Mouse (Mus musculus): ENCODE measurements around the gene Ubr1. TPM values are rescaled to one million over a fixed set of nuclear protein-coding genes. Genes with fewer than 3 reads are reported as not detected.
"Not testable (repeated sequence)": the region's sequence is repeated elsewhere in the genome, so short reads cannot be mapped to it uniquely, and the experiment has no call there.

Ubr1 gene
- polyA plus RNA-seq, 1 experiment from 2014 or later = 33.5 TPM

- Histone ChIP-seq H3K9ac (ENCODE audit: low read length) (no peak overlapping the region), H3K36me3 (ENCODE audit: control insufficient read depth, insufficient read depth, low read length) (no peaks in the 10 kb centered on the region), H3K27me3 (ENCODE audit: control insufficient read depth, insufficient read depth, low read depth, low read length) (no peaks in the 10 kb centered on the region), H3K9me3 (ENCODE audit: control insufficient read depth, low read length) (no peaks in the 10 kb centered on the region), H3K27ac (ENCODE audit: low read length) (no peak overlapping the region), H3K4me3 (ENCODE audit: low read length) (no peak overlapping the region), H3K4me1 (replicated peaks; ENCODE audit: control insufficient read depth, insufficient read depth, low read length) (peaks cover 7% of the 10 kb centered on the region), H3K4me2 (ENCODE audit: low read depth, low read length) (no peak overlapping the region)
- ATAC-seq (ENCODE audit: low read depth) = no peak
- 77% methylated on average over 7 of the region's 7 CpGs for WGBS
These were observed 33.7 kb upstream of the Ubr1 start for GRCm38 (mm10) chr2:121004018-121004811.

- Histone ChIP-seq H3K4me3 (ENCODE audit: low read length) (no peak overlapping the region), H3K4me1 (replicated peaks; ENCODE audit: control insufficient read depth, insufficient read depth, low read length) (peaks cover under 1% of the 10 kb centered on the region), H3K9me3 (ENCODE audit: control insufficient read depth, low read length) (no peaks in the 10 kb centered on the region), H3K27ac (ENCODE audit: low read length) (no peak overlapping the region), H3K4me2 (ENCODE audit: low read depth, low read length) (no peak overlapping the region), H3K36me3 (ENCODE audit: control insufficient read depth, insufficient read depth, low read length) (no peaks in the 10 kb centered on the region), H3K27me3 (ENCODE audit: control insufficient read depth, insufficient read depth, low read depth, low read length) (no peaks in the 10 kb centered on the region), H3K9ac (ENCODE audit: low read length) (no peak overlapping the region)
- 64% methylated on average over 2 of the region's 2 CpGs for WGBS
- ATAC-seq (ENCODE audit: low read depth) = no peak
These were observed 33.1 kb upstream of the Ubr1 start for GRCm38 (mm10) chr2:121003586-121003985.

- no peaks in the 10 kb centered on the region for H3K4me1 ChIP-seq (replicated peaks; ENCODE audit: control insufficient read depth, insufficient read depth, low read length)
- H3K27ac ChIP-seq (ENCODE audit: low read length) = no peak overlapping the region
- ATAC-seq (ENCODE audit: low read depth) = no peak
- H3K36me3 ChIP-seq (ENCODE audit: control insufficient read depth, insufficient read depth, low read length) = no peaks in the 10 kb centered on the region
- H3K4me3 ChIP-seq (ENCODE audit: low read length) = no peak overlapping the region
- no peaks in the 10 kb centered on the region for H3K9me3 ChIP-seq (ENCODE audit: control insufficient read depth, low read length)
- no peaks in the 10 kb centered on the region for H3K27me3 ChIP-seq (ENCODE audit: control insufficient read depth, insufficient read depth, low read depth, low read length)
- H3K9ac ChIP-seq (ENCODE audit: low read length) = no peak overlapping the region
- 77% methylated on average over 8 of the region's 8 CpGs for WGBS
- no peak overlapping the region for H3K4me2 ChIP-seq (ENCODE audit: low read depth, low read length)
These were observed 28.3 kb upstream of the Ubr1 start for GRCm38 (mm10) chr2:120998863-120999262.

GRCm38 (mm10) chr2:120996607-120997006, 26.1 kb upstream of the Ubr1 start:
- H3K27ac ChIP-seq (ENCODE audit: low read length); H3K36me3 ChIP-seq (ENCODE audit: control insufficient read depth, insufficient read depth, low read length); H3K4me1 ChIP-seq (replicated peaks; ENCODE audit: control insufficient read depth, insufficient read depth, low read length); H3K27me3 ChIP-seq (ENCODE audit: control insufficient read depth, insufficient read depth, low read depth, low read length); H3K4me3 ChIP-seq (ENCODE audit: low read length); H3K9ac ChIP-seq (ENCODE audit: low read length); H3K4me2 ChIP-seq (ENCODE audit: low read depth, low read length); H3K9me3 ChIP-seq (ENCODE audit: control insufficient read depth, low read length); ATAC-seq (ENCODE audit: low read depth): not testable (repeated sequence)
- 54% methylated on average over 1 of the region's 1 CpGs for WGBS

GRCm38 (mm10) chr2:120991196-120991595, 20.7 kb upstream of the Ubr1 start:
- no peaks in the 10 kb centered on the region for H3K9me3 ChIP-seq (ENCODE audit: control insufficient read depth, low read length)
- no peak overlapping the region for H3K4me2 ChIP-seq (ENCODE audit: low read depth, low read length)
- ATAC-seq (ENCODE audit: low read depth) = no peak
- H3K4me3 ChIP-seq (ENCODE audit: low read length) = no peak overlapping the region
- H3K9ac ChIP-seq (ENCODE audit: low read length) = no peak overlapping the region
- H3K27me3 ChIP-seq (ENCODE audit: control insufficient read depth, insufficient read depth, low read depth, low read length) = no peaks in the 10 kb centered on the region
- H3K4me1 ChIP-seq (replicated peaks; ENCODE audit: control insufficient read depth, insufficient read depth, low read length) = no peaks in the 10 kb centered on the region
- H3K36me3 ChIP-seq (ENCODE audit: control insufficient read depth, insufficient read depth, low read length) = no peaks in the 10 kb centered on the region
- 61% methylated on average over 4 of the region's 4 CpGs for WGBS
- H3K27ac ChIP-seq (ENCODE audit: low read length) = no peak overlapping the region

GRCm38 (mm10) chr2:120985241-120985640, 14.7 kb upstream of the Ubr1 start:
- Histone ChIP-seq H3K9ac (ENCODE audit: low read length) (no peak overlapping the region), H3K27ac (ENCODE audit: low read length) (no peak overlapping the region), H3K4me1 (replicated peaks; ENCODE audit: control insufficient read depth, insufficient read depth, low read length) (no peaks in the 10 kb centered on the region), H3K9me3 (ENCODE audit: control insufficient read depth, low read length) (no peaks in the 10 kb centered on the region), H3K4me3 (ENCODE audit: low read length) (no peak overlapping the region), H3K27me3 (ENCODE audit: control insufficient read depth, insufficient read depth, low read depth, low read length) (no peaks in the 10 kb centered on the region), H3K36me3 (ENCODE audit: control insufficient read depth, insufficient read depth, low read length) (no peaks in the 10 kb centered on the region), H3K4me2 (ENCODE audit: low read depth, low read length) (no peak overlapping the region)
- ATAC-seq (ENCODE audit: low read depth) = no peak
- WGBS = 94% methylated on average over 1 of the region's 1 CpGs

- no peak overlapping the region for H3K27ac ChIP-seq (ENCODE audit: low read length)
- ATAC-seq (ENCODE audit: low read depth) = no peak
These were observed 13.1 kb upstream of the Ubr1 start for GRCm38 (mm10) chr2:120983611-120984010.

GRCm38 (mm10) chr2:120980861-120981260, 10.3 kb upstream of the Ubr1 start:
- Histone ChIP-seq H3K4me1 (replicated peaks; ENCODE audit: control insufficient read depth, insufficient read depth, low read length) (no peaks in the 10 kb centered on the region), H3K27me3 (ENCODE audit: control insufficient read depth, insufficient read depth, low read depth, low read length) (no peaks in the 10 kb centered on the region), H3K9ac (ENCODE audit: low read length) (no peak overlapping the region), H3K4me2 (ENCODE audit: low read depth, low read length) (no peak overlapping the region), H3K4me3 (ENCODE audit: low read length) (no peak overlapping the region), H3K36me3 (ENCODE audit: control insufficient read depth, insufficient read depth, low read length) (no peaks in the 10 kb centered on the region), H3K9me3 (ENCODE audit: control insufficient read depth, low read length) (no peaks in the 10 kb centered on the region), H3K27ac (ENCODE audit: low read length) (no peak overlapping the region)
- no peak for ATAC-seq (ENCODE audit: low read depth)
- 46% methylated on average over 2 of the region's 2 CpGs for whole genome bisulfite sequencing

More at GRCm38 (mm10) chr2:120983611-120984010, 13.1 kb upstream of the Ubr1 start:
- Histone ChIP-seq H3K4me3 (ENCODE audit: low read length) (no peak overlapping the region), H3K9ac (ENCODE audit: low read length) (no peak overlapping the region), H3K27me3 (ENCODE audit: control insufficient read depth, insufficient read depth, low read depth, low read length) (no peaks in the 10 kb centered on the region), H3K36me3 (ENCODE audit: control insufficient read depth, insufficient read depth, low read length) (no peaks in the 10 kb centered on the region), H3K4me1 (replicated peaks; ENCODE audit: control insufficient read depth, insufficient read depth, low read length) (no peaks in the 10 kb centered on the region), H3K4me2 (ENCODE audit: low read depth, low read length) (no peak overlapping the region), H3K9me3 (ENCODE audit: control insufficient read depth, low read length) (no peaks in the 10 kb centered on the region)
- 47% methylated on average over 2 of the region's 2 CpGs for WGBS

- H3K4me2 ChIP-seq (ENCODE audit: low read depth, low read length) = no peak overlapping the region
- H3K4me3 ChIP-seq (ENCODE audit: low read length) = no peak overlapping the region
- no peak overlapping the region for H3K9ac ChIP-seq (ENCODE audit: low read length)
- no peak for ATAC-seq (ENCODE audit: low read depth)
- WGBS = 71% methylated on average over 1 of the region's 1 CpGs
- no peaks in the 10 kb centered on the region for H3K27me3 ChIP-seq (ENCODE audit: control insufficient read depth, insufficient read depth, low read depth, low read length)
- H3K36me3 ChIP-seq (ENCODE audit: control insufficient read depth, insufficient read depth, low read length) = no peaks in the 10 kb centered on the region
- no peak overlapping the region for H3K27ac ChIP-seq (ENCODE audit: low read length)
- H3K4me1 ChIP-seq (replicated peaks; ENCODE audit: control insufficient read depth, insufficient read depth, low read length) = no peaks in the 10 kb centered on the region
- H3K9me3 ChIP-seq (ENCODE audit: control insufficient read depth, low read length) = no peaks in the 10 kb centered on the region
These were observed 9.3 kb upstream of the Ubr1 start for GRCm38 (mm10) chr2:120979819-120980218.
